Mouse (Mus musculus): ENCODE results near the gene Srgap2.

DNA sequence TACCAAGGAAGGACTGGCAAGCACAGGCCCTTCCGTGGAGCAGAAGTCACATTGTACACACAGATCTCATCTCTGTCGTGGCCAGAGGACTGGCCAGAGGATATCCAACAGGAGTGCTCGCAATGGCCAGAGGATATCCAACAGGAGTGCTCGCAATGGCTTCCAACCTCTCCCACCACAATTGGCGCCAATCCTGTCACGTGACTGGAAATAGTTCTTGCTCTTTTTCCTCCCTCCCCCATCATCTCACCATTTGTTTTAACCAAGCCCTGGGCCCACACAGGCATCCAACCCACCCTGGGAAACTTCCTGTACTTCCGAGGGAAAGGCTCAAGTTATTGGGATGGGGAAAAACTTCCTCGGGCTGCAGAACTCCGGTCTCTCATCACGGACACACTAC lies 258.4 kb downstream of the Srgap2 start:
- no peak for TF ChIP-seq CTCF (IDR thresholded peaks at IDR 0.05; ENCODE audit: low read depth, low read length)
- TF ChIP-seq POLR2A (IDR thresholded peaks at IDR 0.05; ENCODE audit: borderline replicate concordance, low read depth, low read length) = no peak

Measured in bone marrow macrophage, adult 2 months (primary cell).